Mouse (Mus musculus): Measurements from ENCODE around the gene Fndc3b. TPM values are rescaled to one million over a fixed set of nuclear protein-coding genes. Genes with fewer than 3 reads are reported as not detected.
"Not testable (repeated sequence)": the region's sequence is repeated elsewhere in the genome, so short reads cannot be mapped to it uniquely, and the experiment has no call there.

The Fndc3b gene
- polyA plus RNA-seq, 1 experiment: 13.2 TPM

GRCm38 (mm10) chr3:27430621-27431263 is 280.4 kb downstream of the Fndc3b start:
- no peaks in the 10 kb centered on the region for H3K4me1 ChIP-seq (ENCODE audit: control insufficient read depth, insufficient read depth, insufficient read length, low read length)
- H3K4me3 ChIP-seq (ENCODE audit: insufficient read depth, low read depth, low read length): no peak overlapping the region
- H3K27ac ChIP-seq (replicated peaks; ENCODE audit: low read depth, low read length): no peak overlapping the region

DNA sequence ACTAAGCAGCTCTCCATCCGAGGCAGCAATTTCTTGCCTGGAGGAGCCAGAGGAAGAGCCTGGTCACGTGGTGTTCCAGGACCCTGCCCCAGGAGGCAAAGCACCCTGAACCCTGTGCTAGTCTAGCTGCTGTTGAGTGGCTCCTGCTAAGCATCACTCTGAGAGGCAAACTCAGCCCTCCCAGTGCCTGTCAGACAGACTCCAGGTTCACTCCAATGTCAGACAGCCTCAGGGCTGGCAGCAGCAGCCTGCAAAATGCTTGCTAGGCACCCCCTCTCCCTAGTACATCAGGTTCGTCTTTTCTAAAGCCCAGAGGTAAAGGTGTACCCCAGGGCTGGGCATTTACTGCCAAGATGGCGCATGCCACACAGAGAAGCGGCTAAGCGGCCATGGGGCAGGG is 283.7 kb downstream of the Fndc3b start:
- Histone ChIP-seq H3K27ac (replicated peaks; ENCODE audit: low read depth, low read length) (no peak overlapping the region), H3K4me3 (ENCODE audit: insufficient read depth, low read depth, low read length) (no peak overlapping the region), H3K4me1 (ENCODE audit: control insufficient read depth, insufficient read depth, insufficient read length, low read length) (no peaks in the 10 kb centered on the region)

DNA sequence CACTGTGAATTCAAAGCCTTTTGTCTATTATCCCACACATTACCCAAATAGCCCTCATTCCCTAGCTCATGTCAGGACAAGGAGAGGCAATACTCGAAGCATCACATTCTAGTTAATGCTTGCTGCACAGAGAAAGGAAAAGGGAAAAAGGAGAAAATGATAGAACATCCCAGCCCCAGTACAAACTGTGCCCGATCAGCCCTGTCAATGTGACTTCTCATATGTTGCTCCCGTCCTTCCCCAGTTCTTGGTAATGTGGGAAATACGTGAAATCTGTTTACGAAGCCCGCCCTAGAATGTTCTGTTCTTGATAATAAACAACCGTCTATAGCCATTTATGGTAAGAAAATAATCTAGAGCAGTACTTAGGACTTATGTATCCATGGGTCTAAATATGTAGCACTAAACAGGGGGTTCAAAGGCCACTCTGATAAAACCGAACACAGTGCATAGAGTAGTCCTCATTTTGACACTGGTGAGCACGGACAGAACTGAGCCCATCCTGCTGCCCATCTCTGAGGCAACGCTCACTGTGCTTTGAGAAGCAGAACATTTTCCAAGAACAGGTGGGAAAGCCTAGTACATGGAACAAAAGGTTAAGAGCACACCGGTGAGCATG is 286.9 kb downstream of the Fndc3b start:
- Histone ChIP-seq H3K27ac (replicated peaks; ENCODE audit: low read depth, low read length) (no peak overlapping the region), H3K4me1 (ENCODE audit: control insufficient read depth, insufficient read depth, insufficient read length, low read length) (no peaks in the 10 kb centered on the region), H3K4me3 (ENCODE audit: insufficient read depth, low read depth, low read length) (no peak overlapping the region)

DNA sequence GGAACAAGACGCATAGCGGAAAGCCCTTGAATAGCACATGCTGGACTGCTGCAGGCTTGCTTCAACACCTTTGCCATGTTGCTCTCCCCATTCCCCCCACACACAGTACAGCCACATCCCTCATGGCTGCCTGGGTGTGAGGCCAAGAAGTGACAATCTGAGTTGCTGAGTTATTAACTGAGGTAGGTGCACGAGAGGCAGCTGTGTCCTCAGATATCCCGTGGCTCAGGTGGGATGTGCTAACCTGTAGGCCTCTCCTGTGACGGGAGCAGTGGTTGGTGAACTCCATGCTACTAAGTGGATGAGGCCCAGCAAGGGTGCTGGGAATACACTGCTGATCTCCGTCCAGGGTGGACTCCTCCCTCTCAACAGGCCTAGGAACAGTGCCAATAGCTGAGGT is 288.6 kb downstream of the Fndc3b start:
- no peaks in the 10 kb centered on the region for H3K4me1 ChIP-seq (ENCODE audit: control insufficient read depth, insufficient read depth, insufficient read length, low read length)
- no peak overlapping the region for H3K27ac ChIP-seq (replicated peaks; ENCODE audit: low read depth, low read length)
- H3K4me3 ChIP-seq (ENCODE audit: insufficient read depth, low read depth, low read length): no peak overlapping the region

GRCm38 (mm10) chr3:27421980-27422379 is 289.1 kb downstream of the Fndc3b start:
- H3K27ac ChIP-seq (replicated peaks; ENCODE audit: low read depth, low read length): no peak overlapping the region
- H3K4me3 ChIP-seq (ENCODE audit: insufficient read depth, low read depth, low read length): no peak overlapping the region
- H3K4me1 ChIP-seq (ENCODE audit: control insufficient read depth, insufficient read depth, insufficient read length, low read length): no peaks in the 10 kb centered on the region

DNA sequence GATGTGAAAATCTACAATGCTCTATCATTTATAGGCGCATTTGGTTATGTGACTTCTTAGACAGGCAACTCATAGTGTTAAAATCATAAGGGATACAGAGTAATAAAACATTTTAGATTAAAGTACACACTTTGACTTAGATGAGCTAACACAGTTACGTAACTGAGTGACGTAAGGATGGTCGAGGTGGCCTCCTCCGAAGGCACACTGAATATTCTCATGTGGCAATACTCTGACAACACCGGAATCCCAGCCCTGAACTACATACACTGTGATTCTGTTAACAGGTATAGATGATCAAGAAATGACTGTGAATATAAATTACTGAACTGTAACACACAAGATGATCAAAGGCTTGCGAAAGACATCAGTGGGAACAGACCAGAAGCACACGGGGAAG is 292.5 kb downstream of the Fndc3b start:
- no peak overlapping the region for H3K27ac ChIP-seq (replicated peaks; ENCODE audit: low read depth, low read length)
- no peaks in the 10 kb centered on the region for H3K4me1 ChIP-seq (ENCODE audit: control insufficient read depth, insufficient read depth, insufficient read length, low read length)
- no peak overlapping the region for H3K4me3 ChIP-seq (ENCODE audit: insufficient read depth, low read depth, low read length)

- no peak overlapping the region for H3K27ac ChIP-seq (replicated peaks; ENCODE audit: low read depth, low read length)
These were observed 294.3 kb downstream of the Fndc3b start for GRCm38 (mm10) chr3:27416786-27417185.

DNA sequence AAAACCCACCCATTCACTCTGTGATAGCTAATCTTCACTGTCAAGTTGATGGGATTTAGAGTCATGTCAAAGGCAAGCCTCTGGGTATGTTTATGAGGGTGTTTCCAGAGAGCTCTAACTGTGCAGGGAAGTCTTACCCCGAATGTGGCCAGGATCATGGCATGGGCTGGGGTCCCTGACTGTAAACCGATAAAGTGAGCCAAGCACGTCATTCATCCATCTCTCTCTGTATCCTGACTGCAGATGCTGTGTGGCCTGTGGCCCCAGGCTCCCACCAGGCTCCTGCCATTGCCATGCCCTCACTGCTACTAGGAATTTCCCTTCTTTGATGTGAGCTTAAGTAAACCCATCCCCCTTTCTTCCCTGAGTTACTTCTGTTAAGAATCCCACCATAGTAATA is 297.5 kb downstream of the Fndc3b start:
- Histone ChIP-seq H3K4me1 (ENCODE audit: control insufficient read depth, insufficient read depth, insufficient read length, low read length) (no peaks in the 10 kb centered on the region), H3K27ac (replicated peaks; ENCODE audit: low read depth, low read length) (no peak overlapping the region), H3K4me3 (ENCODE audit: insufficient read depth, low read depth, low read length) (no peak overlapping the region)

More at GRCm38 (mm10) chr3:27416786-27417185, 294.3 kb downstream of the Fndc3b start:
- H3K4me1 ChIP-seq (ENCODE audit: control insufficient read depth, insufficient read depth, insufficient read length, low read length): no peaks in the 10 kb centered on the region
- no peak overlapping the region for H3K4me3 ChIP-seq (ENCODE audit: insufficient read depth, low read depth, low read length)

DNA sequence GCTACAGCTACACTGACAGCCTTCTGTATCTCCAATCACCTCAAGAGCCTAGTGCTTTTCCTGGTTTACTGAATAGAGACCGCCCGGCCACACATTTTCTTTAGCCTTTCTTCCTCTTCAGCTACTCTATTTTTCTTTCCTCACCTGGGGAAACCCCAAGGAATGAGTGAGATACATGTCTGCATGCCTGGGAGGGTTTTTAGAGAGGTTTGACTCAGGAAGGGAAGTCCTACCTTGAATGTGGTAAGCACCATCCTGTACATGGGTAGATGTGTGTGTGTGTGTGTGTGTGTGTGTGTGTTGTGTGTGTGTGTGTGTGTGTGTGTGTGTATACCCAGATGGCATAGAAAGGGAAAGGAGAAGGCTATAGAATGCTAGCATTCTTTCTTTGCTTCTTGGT is 299.8 kb downstream of the Fndc3b start:
- no peak overlapping the region for H3K27ac ChIP-seq (replicated peaks; ENCODE audit: low read depth, low read length)
- no peaks in the 10 kb centered on the region for H3K4me1 ChIP-seq (ENCODE audit: control insufficient read depth, insufficient read depth, insufficient read length, low read length)
- no peak overlapping the region for H3K4me3 ChIP-seq (ENCODE audit: insufficient read depth, low read depth, low read length)

DNA sequence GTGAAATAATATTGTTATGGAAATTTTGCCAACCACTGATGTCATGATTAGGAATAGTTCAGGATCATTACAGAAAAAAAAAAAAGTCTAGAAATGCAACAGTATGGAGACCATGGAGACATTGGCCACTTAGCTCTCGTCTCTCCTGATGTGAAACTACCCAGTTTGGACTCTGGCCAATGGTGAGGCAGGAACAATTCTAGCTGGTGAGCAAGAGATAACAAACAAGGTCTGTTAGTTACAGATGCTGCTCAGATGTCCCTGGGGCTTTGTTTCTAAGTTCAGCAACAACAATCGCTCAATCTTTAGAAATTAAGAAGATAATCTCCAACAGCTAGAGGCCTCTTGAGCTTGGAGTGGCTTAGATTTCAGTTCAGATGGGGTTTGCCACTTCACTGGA is 302.5 kb downstream of the Fndc3b start:
- Histone ChIP-seq H3K27ac (replicated peaks; ENCODE audit: low read depth, low read length) (no peak overlapping the region), H3K4me1 (ENCODE audit: control insufficient read depth, insufficient read depth, insufficient read length, low read length) (no peaks in the 10 kb centered on the region), H3K4me3 (ENCODE audit: insufficient read depth, low read depth, low read length) (no peak overlapping the region)

DNA sequence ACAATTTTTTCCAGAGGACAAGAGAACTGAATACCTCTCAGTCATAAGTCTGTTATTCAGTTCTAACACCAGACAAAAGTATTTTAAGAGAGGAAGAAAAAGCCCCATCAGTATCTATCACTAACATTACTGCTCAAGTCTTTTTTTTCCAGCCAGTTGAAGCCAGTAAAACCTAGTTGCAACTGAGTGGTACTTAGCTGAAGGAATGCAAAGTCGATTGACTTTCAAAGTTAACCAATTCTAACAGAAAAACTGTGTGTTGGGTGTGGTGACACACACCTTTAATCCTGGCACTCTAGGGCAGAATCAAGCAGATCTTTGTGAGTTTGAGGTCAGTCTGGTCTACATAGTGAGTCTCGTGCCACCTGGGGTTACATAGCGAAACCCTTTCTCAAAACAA is 304.7 kb downstream of the Fndc3b start:
- Histone ChIP-seq H3K4me1 (ENCODE audit: control insufficient read depth, insufficient read depth, insufficient read length, low read length) (no peaks in the 10 kb centered on the region), H3K4me3 (ENCODE audit: insufficient read depth, low read depth, low read length) (no peak overlapping the region), H3K27ac (replicated peaks; ENCODE audit: low read depth, low read length) (no peak overlapping the region)

GRCm38 (mm10) chr3:27400996-27401395 is 310.1 kb downstream of the Fndc3b start:
- H3K4me1 ChIP-seq (ENCODE audit: control insufficient read depth, insufficient read depth, insufficient read length, low read length); H3K27ac ChIP-seq (replicated peaks; ENCODE audit: low read depth, low read length); H3K4me3 ChIP-seq (ENCODE audit: insufficient read depth, low read depth, low read length): not testable (repeated sequence)

DNA sequence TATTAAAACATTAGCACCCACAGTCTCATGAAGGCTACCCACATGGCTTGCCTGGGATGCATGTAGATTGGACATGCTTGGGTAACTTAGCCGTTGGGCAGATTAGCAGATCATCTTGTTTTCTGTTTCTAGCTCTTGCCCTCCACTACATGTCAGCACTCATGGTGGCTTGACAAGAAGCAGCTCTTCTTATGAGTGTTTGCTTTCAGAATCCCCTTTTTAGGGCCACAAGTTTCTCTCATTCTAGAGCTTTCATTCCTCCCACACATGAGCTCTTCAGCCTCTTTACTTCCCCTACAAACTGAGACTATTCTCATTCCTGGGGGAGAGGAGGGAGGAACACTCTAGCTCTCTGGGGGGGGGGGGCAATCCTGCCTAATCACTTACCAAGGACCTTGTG is 321.2 kb downstream of the Fndc3b start:
- no peak overlapping the region for H3K4me3 ChIP-seq (ENCODE audit: insufficient read depth, low read depth, low read length)
- H3K4me1 ChIP-seq (ENCODE audit: control insufficient read depth, insufficient read depth, insufficient read length, low read length): no peaks in the 10 kb centered on the region
- no peak overlapping the region for H3K27ac ChIP-seq (replicated peaks; ENCODE audit: low read depth, low read length)

- H3K27ac ChIP-seq (replicated peaks; ENCODE audit: low read depth, low read length): no peak overlapping the region
- H3K4me3 ChIP-seq (ENCODE audit: insufficient read depth, low read depth, low read length): no peak overlapping the region
- no peaks in the 10 kb centered on the region for H3K4me1 ChIP-seq (ENCODE audit: control insufficient read depth, insufficient read depth, insufficient read length, low read length)
These were observed 326.3 kb downstream of the Fndc3b start for GRCm38 (mm10) chr3:27384836-27385235.

DNA sequence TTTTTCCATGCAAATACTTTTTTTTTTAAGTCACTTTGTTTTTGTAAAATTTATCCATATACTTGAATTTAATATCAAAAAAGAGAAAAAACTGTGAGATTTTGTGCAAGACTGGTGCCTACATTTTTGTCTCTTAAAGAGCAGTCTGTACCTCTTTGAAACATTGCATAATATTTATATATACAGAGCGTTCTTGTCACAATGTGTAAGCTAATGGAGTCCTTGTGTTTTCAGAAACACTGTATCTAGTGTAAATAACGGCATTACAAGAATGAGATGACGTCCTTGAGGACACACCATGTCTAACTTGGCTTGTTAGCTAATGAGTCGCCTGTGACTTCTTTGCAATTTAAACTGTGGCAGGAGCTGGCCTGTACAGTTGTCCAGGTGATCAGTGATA is 333.2 kb downstream of the Fndc3b start:
- Histone ChIP-seq H3K27ac (replicated peaks; ENCODE audit: low read depth, low read length) (no peak overlapping the region), H3K4me1 (ENCODE audit: control insufficient read depth, insufficient read depth, insufficient read length, low read length) (no peaks in the 10 kb centered on the region), H3K4me3 (ENCODE audit: insufficient read depth, low read depth, low read length) (no peak overlapping the region)

DNA sequence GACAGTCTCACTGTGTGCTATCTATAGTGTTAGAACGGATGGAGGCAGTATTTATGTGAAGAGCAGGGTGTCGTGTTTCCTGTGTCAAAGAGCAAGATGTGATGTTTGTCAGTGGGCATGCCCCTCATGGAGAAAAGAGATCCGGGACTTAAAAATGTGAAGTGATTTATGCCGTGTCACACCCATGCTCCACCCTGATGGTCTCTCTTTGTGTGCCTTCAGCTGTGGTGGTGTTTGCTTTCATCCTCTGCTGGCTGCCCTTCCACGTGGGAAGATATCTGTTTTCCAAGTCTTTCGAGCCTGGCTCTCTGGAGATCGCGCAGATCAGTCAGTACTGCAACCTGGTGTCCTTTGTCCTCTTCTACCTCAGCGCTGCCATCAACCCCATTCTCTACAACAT is 336.7 kb downstream of the Fndc3b start:
- no peak overlapping the region for H3K27ac ChIP-seq (replicated peaks; ENCODE audit: low read depth, low read length)
- H3K4me3 ChIP-seq (ENCODE audit: insufficient read depth, low read depth, low read length): no peak overlapping the region
- peaks cover 3% of the 10 kb centered on the region; the same call in 1 of the 2 replicates for H3K4me1 ChIP-seq (ENCODE audit: control insufficient read depth, insufficient read depth, insufficient read length, low read length)
